Mouse (Mus musculus): ENCODE data around the gene Pou1f1. TPM values are rescaled to one million over a fixed set of nuclear protein-coding genes. Genes with fewer than 3 reads are reported as not detected.

Pou1f1 gene
- not detected in 4 replicates for total RNA-seq (2023)

GRCm38 (mm10) chr16:65520211-65520610, at the start of gene Pou1f1:
TSS of gene Pou1f1 (plus strand) at chr16:65520511.

DNA sequence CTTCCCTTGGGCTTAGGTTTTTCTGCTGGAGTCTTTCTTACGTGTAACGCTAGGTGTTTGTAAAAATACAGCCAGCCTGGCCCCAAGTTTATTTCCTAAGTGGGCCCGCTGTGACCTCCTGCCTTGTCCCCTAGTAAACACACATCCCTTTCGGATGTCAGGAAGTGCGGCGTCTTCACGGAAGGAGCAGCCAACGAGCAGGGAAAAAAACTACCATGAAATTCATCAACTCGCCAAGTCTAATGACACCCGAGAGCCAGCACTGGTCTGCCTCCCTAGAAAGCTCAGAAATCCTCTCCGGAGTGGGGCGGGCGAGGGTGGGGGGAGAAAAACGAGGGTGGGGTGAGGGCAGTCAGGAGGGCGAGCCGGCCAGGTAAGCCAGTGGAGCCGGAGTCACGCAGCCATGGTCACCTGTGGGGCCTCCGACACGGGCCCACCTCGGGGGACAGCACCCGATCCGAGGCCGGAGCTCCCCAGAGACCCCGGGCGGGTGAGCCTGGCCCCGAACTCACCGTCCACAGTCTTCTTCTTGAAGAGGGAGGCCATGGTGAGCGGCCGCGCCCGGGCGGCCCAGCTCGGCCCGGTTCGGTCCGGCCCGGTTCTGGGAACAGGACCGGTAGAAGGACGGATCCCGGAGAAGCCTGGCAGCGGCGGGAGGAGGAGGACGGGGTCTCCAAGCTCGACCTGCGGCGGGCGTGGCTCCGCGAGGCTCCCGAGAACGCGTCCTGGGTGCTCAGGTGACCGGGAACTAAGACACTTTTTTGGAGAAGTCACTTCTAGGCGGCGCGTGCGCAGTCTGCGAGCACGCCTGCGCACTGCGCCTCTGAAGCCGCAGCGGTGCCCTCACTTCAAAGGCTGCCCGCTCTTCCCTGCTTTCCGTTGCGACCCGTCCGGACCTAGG, 41.9 kb downstream of the Pou1f1 start, which contains the start of gene Chmp2b:
Gene Chmp2b, minus strand, starts transcription at position 764 of the 901 bp plus-strand sequence.

Other genes starting within 250 kb of the Pou1f1 start
- gene Chmp2b, start 42.2 kb downstream of the Pou1f1 start, total RNA-seq (2023) = 45.3 to 53.2 TPM (median 48.9 TPM) in 4 replicates

Measured in B cell, adult 62 days (primary cell).